Mouse (Mus musculus): ENCODE measurements around the gene March5. TPM values are rescaled to one million over a fixed set of nuclear protein-coding genes. Genes with fewer than 3 reads are reported as not detected.
A peak's percentile ranks its signal among the peaks of the same experiment; 100 is the strongest.
"Not testable (repeated sequence)": the region's sequence is repeated elsewhere in the genome, so short reads cannot be mapped to it uniquely, and the experiment has no call there.

Gene March5
- polyA plus RNA-seq, 1 experiment from 2014 or later: 74.9 TPM

DNA sequence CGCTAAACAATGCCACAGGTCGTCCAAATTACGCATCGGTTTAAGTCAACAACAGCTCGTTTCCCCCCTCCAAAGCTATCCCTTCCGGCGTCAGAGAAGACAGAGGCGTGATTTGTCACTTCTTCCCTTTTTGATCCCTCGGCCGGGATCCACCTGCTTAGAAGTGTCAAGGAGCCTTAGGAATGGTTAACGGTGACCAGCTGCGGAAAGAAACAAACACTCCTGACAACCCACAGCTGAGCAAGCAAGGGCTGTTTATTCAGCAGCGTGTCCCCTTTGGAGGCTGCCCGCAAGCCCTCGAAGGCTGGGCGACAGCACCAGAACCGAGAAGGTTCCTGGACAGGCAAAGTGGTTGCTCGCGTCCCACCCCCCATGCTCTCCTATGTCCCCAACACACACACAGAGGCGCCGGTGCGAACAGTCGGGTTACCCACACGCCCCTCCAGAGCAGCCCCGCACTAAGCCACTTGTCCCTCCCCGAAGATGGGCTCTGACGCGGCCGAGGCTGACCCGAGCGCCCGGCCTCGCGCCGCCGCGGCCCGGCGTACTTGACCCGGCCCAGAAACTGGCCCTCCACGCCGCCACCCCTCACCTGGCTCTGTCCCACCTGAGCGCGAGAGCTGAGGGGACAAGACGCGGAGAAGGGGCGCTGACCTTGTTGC is 571 bp upstream of the March5 start:
- WGBS: under 1% methylated on average over 47 of the region's 47 CpGs
- peak overlapping the region; percentile 100 for H3K4me3 ChIP-seq (ENCODE audit: low read length)
- peaks cover 13% of the 10 kb centered on the region for H3K4me1 ChIP-seq (replicated peaks; ENCODE audit: control insufficient read depth, insufficient read depth, low read length)
- H3K27ac ChIP-seq (ENCODE audit: low read length): peak overlapping the region; percentile 51
- peak; percentile 76 for ATAC-seq (ENCODE audit: low read depth)
- no peaks in the 10 kb centered on the region for H3K9me3 ChIP-seq (ENCODE audit: control insufficient read depth, low read length)
- H3K27me3 ChIP-seq (ENCODE audit: control insufficient read depth, insufficient read depth, low read depth, low read length): no peaks in the 10 kb centered on the region
- peak overlapping the region; percentile 72 for H3K4me2 ChIP-seq (ENCODE audit: low read depth, low read length)
- H3K36me3 ChIP-seq (ENCODE audit: control insufficient read depth, insufficient read depth, low read length): peaks cover 3% of the 10 kb centered on the region
- H3K9ac ChIP-seq (ENCODE audit: low read length): peak overlapping the region; percentile 99

- Histone ChIP-seq H3K9ac (ENCODE audit: low read length) (peak within 1 kb of the TSS; percentile 99), H3K36me3 (ENCODE audit: control insufficient read depth, insufficient read depth, low read length) (peaks cover 3% of the 10 kb centered on the region), H3K27ac (ENCODE audit: low read length) (peak within 1 kb of the TSS; percentile 88), H3K4me1 (replicated peaks; ENCODE audit: control insufficient read depth, insufficient read depth, low read length) (peaks cover 13% of the 10 kb centered on the region), H3K4me2 (ENCODE audit: low read depth, low read length) (peak within 1 kb of the TSS; percentile 72), H3K27me3 (ENCODE audit: control insufficient read depth, insufficient read depth, low read depth, low read length) (no peaks in the 10 kb centered on the region), H3K9me3 (ENCODE audit: control insufficient read depth, low read length) (no peaks in the 10 kb centered on the region), H3K4me3 (ENCODE audit: low read length) (peak within 1 kb of the TSS; percentile 100)
- ATAC-seq (ENCODE audit: low read depth): no peak
- WGBS: under 1% methylated on average over 15 of the region's 15 CpGs
Observed at GRCm38 (mm10) chr19:37208176-37208755, 923 bp downstream of the March5 start, which contains the start of gene Cpeb3. TSS of gene Cpeb3 (minus strand) at chr19:37208601.

DNA sequence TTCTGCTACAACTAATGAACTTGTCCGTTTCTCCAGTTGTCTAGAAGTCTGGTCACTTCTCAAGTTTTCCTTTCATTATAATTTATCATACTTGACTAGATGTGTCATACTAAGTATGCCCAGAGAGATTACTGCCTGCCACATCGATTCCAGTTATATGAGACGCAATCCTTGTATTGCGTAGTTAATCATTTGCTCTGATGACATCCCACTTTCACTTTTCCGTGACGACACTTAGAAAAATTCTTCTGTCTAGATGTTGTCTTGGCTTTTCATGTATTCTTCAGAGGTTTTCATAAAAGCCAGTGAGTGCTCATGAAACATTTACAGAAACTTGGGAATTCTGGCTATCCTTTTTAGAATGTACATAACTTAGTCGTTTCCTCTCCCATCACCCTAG is 1.6 kb downstream of the March5 start:
- H3K4me3 ChIP-seq (ENCODE audit: low read length): peak overlapping the region; percentile 100
- peaks cover 13% of the 10 kb centered on the region for H3K4me1 ChIP-seq (replicated peaks; ENCODE audit: control insufficient read depth, insufficient read depth, low read length)
- ATAC-seq (ENCODE audit: low read depth): no peak
- H3K4me2 ChIP-seq (ENCODE audit: low read depth, low read length): peak overlapping the region; percentile 72
- no peak overlapping the region for H3K9ac ChIP-seq (ENCODE audit: low read length)
- peaks cover 3% of the 10 kb centered on the region for H3K36me3 ChIP-seq (ENCODE audit: control insufficient read depth, insufficient read depth, low read length)
- H3K9me3 ChIP-seq (ENCODE audit: control insufficient read depth, low read length): no peaks in the 10 kb centered on the region
- WGBS: 48% methylated on average over 7 of the region's 7 CpGs
- H3K27me3 ChIP-seq (ENCODE audit: control insufficient read depth, insufficient read depth, low read depth, low read length): no peaks in the 10 kb centered on the region
- no peak overlapping the region for H3K27ac ChIP-seq (ENCODE audit: low read length)

DNA sequence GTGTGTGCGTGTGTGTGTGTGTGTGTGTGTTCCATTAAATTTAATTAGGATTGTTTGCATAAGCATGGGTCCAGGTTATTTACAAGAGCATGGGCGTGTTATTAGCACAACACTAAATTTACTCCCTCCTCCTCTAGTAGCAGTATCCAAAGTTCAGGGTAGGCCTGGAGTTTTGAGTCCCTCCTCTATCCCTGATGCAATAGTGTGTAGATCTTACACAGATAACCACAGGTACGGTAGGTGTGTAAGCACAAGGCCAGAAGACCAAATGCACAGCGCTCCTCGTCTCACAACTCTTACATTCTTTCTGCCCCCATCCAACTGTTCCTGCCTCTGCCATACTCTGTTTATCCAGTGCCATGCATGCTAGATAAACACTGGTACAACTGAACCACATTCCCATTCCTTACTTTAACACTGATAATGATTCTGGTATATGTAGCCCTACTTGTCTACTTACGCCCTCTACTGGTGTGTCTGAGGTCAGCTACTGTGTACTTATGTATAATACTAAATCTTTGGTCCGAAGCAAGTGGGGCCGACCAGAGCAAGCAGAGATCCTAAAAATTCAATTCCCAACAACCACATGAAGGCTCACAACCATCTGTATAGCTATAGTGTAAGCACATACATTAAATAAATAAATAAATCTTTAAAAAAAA is 2.3 kb downstream of the March5 start:
- 81% methylated on average over 8 of the region's 8 CpGs for WGBS
- H3K9me3 ChIP-seq (ENCODE audit: control insufficient read depth, low read length): no peaks in the 10 kb centered on the region
- no peaks in the 10 kb centered on the region for H3K27me3 ChIP-seq (ENCODE audit: control insufficient read depth, insufficient read depth, low read depth, low read length)
- no peak for ATAC-seq (ENCODE audit: low read depth)
- no peak overlapping the region for H3K9ac ChIP-seq (ENCODE audit: low read length)
- H3K4me3 ChIP-seq (ENCODE audit: low read length): no peak overlapping the region
- H3K4me2 ChIP-seq (ENCODE audit: low read depth, low read length): peak overlapping the region; percentile 72
- peaks cover 3% of the 10 kb centered on the region for H3K36me3 ChIP-seq (ENCODE audit: control insufficient read depth, insufficient read depth, low read length)
- peaks cover 13% of the 10 kb centered on the region for H3K4me1 ChIP-seq (replicated peaks; ENCODE audit: control insufficient read depth, insufficient read depth, low read length)
- no peak overlapping the region for H3K27ac ChIP-seq (ENCODE audit: low read length)

- Histone ChIP-seq H3K27me3 (ENCODE audit: control insufficient read depth, insufficient read depth, low read depth, low read length) (no peaks in the 10 kb centered on the region), H3K4me1 (replicated peaks; ENCODE audit: control insufficient read depth, insufficient read depth, low read length) (peaks cover 13% of the 10 kb centered on the region), H3K4me3 (ENCODE audit: low read length) (no peak overlapping the region), H3K9me3 (ENCODE audit: control insufficient read depth, low read length) (no peaks in the 10 kb centered on the region), H3K4me2 (ENCODE audit: low read depth, low read length) (no peak overlapping the region), H3K27ac (ENCODE audit: low read length) (no peak overlapping the region), H3K36me3 (ENCODE audit: control insufficient read depth, insufficient read depth, low read length) (peaks cover 3% of the 10 kb centered on the region), H3K9ac (ENCODE audit: low read length) (no peak overlapping the region)
- 95% methylated on average over 4 of the region's 4 CpGs for WGBS
- no peak for ATAC-seq (ENCODE audit: low read depth)
Observed at GRCm38 (mm10) chr19:37210457-37210856, 3.1 kb downstream of the March5 start.

DNA sequence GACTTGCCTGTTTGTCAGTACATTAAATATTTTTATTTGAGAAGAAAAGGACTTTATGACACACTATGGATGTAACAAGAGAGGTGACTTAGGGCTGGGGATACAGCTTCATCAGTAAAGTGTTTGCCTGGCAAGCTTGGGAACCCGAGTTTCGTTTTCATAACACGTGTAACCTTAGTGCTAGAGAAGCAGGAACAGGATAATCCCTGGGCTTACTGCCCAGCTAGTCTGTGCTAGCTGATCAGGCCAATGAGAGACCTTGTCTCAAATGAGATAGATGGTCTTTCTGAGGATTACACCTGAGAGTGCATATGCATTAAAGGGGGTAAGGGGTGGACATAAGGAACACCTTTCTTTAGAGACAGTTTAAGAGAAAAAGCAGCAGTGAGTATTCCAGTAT is 4.1 kb downstream of the March5 start:
- H3K9me3 ChIP-seq (ENCODE audit: control insufficient read depth, low read length): no peaks in the 10 kb centered on the region
- no peak overlapping the region for H3K9ac ChIP-seq (ENCODE audit: low read length)
- H3K4me1 ChIP-seq (replicated peaks; ENCODE audit: control insufficient read depth, insufficient read depth, low read length): peaks cover 13% of the 10 kb centered on the region
- H3K27ac ChIP-seq (ENCODE audit: low read length): no peak overlapping the region
- H3K4me2 ChIP-seq (ENCODE audit: low read depth, low read length): no peak overlapping the region
- no peaks in the 10 kb centered on the region for H3K27me3 ChIP-seq (ENCODE audit: control insufficient read depth, insufficient read depth, low read depth, low read length)
- H3K36me3 ChIP-seq (ENCODE audit: control insufficient read depth, insufficient read depth, low read length): peaks cover 5% of the 10 kb centered on the region
- H3K4me3 ChIP-seq (ENCODE audit: low read length): no peak overlapping the region
- no peak for ATAC-seq (ENCODE audit: low read depth)
- 88% methylated on average over 3 of the region's 3 CpGs for WGBS

- no peak overlapping the region for H3K27ac ChIP-seq (ENCODE audit: low read length)
- WGBS: 8% methylated on average over 2 of the region's 2 CpGs
Observed at GRCm38 (mm10) chr19:37214711-37215110, 7.4 kb downstream of the March5 start.

GRCm38 (mm10) chr19:37225197-37225862 is 18.0 kb downstream of the March5 start:
- Histone ChIP-seq H3K4me1 (replicated peaks; ENCODE audit: control insufficient read depth, insufficient read depth, low read length) (no peaks in the 10 kb centered on the region), H3K9ac (ENCODE audit: low read length) (no peak overlapping the region), H3K27ac (ENCODE audit: low read length) (no peak overlapping the region), H3K4me2 (ENCODE audit: low read depth, low read length) (no peak overlapping the region), H3K4me3 (ENCODE audit: low read length) (no peak overlapping the region), H3K27me3 (ENCODE audit: control insufficient read depth, insufficient read depth, low read depth, low read length) (no peaks in the 10 kb centered on the region), H3K36me3 (ENCODE audit: control insufficient read depth, insufficient read depth, low read length) (peaks cover 9% of the 10 kb centered on the region; the same call in 1 of the 2 replicates), H3K9me3 (ENCODE audit: control insufficient read depth, low read length) (no peaks in the 10 kb centered on the region)
- WGBS: 74% methylated on average over 6 of the region's 6 CpGs
- no peak for ATAC-seq (ENCODE audit: low read depth)

More at GRCm38 (mm10) chr19:37214711-37215110, 7.4 kb downstream of the March5 start:
- no peak overlapping the region for H3K9ac ChIP-seq (ENCODE audit: low read length)
- H3K4me3 ChIP-seq (ENCODE audit: low read length): no peak overlapping the region
- no peak overlapping the region for H3K4me2 ChIP-seq (ENCODE audit: low read depth, low read length)
- peaks cover 2% of the 10 kb centered on the region for H3K4me1 ChIP-seq (replicated peaks; ENCODE audit: control insufficient read depth, insufficient read depth, low read length)
- ATAC-seq (ENCODE audit: low read depth): no peak
- no peaks in the 10 kb centered on the region for H3K9me3 ChIP-seq (ENCODE audit: control insufficient read depth, low read length)
- peaks cover 16% of the 10 kb centered on the region for H3K36me3 ChIP-seq (ENCODE audit: control insufficient read depth, insufficient read depth, low read length)
- H3K27me3 ChIP-seq (ENCODE audit: control insufficient read depth, insufficient read depth, low read depth, low read length): no peaks in the 10 kb centered on the region

GRCm38 (mm10) chr19:37232598-37232997 is 25.3 kb downstream of the March5 start:
- H3K27me3 ChIP-seq (ENCODE audit: control insufficient read depth, insufficient read depth, low read depth, low read length): peaks cover 23% of the 10 kb centered on the region
- H3K9ac ChIP-seq (ENCODE audit: low read length); ATAC-seq (ENCODE audit: low read depth); H3K36me3 ChIP-seq (ENCODE audit: control insufficient read depth, insufficient read depth, low read length); H3K4me2 ChIP-seq (ENCODE audit: low read depth, low read length); H3K9me3 ChIP-seq (ENCODE audit: control insufficient read depth, low read length); H3K4me1 ChIP-seq (replicated peaks; ENCODE audit: control insufficient read depth, insufficient read depth, low read length); H3K27ac ChIP-seq (ENCODE audit: low read length); H3K4me3 ChIP-seq (ENCODE audit: low read length): not testable (repeated sequence)
- WGBS: 66% methylated on average over 9 of the region's 9 CpGs
